Mouse (Mus musculus): ENCODE measurements around the gene Tnfsf15. TPM values are rescaled to one million over a fixed set of nuclear protein-coding genes. Genes with fewer than 3 reads are reported as not detected.

The Tnfsf15 gene
- polyA plus RNA-seq, 1 experiment from 2014 or later, result not detected

GRCm38 (mm10) chr4:63757527-63758154 lies 12.7 kb upstream of the Tnfsf15 start:
- Histone ChIP-seq H3K36me3 (no peaks in the 10 kb centered on the region), H3K4me3 (no peak overlapping the region), H3K27ac (no peak overlapping the region), H3K4me2 (no peak overlapping the region), H3K9me3 (replicated peaks) (no peaks in the 10 kb centered on the region), H3K27me3 (replicated peaks) (no peaks in the 10 kb centered on the region), H3K9ac (no peak overlapping the region), H3K4me1 (no peaks in the 10 kb centered on the region)
- WGBS (ENCODE audit: insufficient replicate concordance), result 49% methylated on average over 6 of the region's 6 CpGs
- no peak for ATAC-seq

- no peaks in the 10 kb centered on the region for H3K4me1 ChIP-seq
- WGBS (ENCODE audit: insufficient replicate concordance), result 42% methylated on average over 2 of the region's 2 CpGs
- H3K4me3 ChIP-seq, result no peak overlapping the region
- no peak overlapping the region for H3K27ac ChIP-seq
- ATAC-seq, result no peak
- H3K9me3 ChIP-seq (replicated peaks), result no peaks in the 10 kb centered on the region
- no peak overlapping the region for H3K4me2 ChIP-seq
- no peaks in the 10 kb centered on the region for H3K36me3 ChIP-seq
- no peak overlapping the region for H3K9ac ChIP-seq
- no peaks in the 10 kb centered on the region for H3K27me3 ChIP-seq (replicated peaks)
Measured at GRCm38 (mm10) chr4:63756072-63756471, 11.2 kb upstream of the Tnfsf15 start.

- Histone ChIP-seq H3K9ac (no peak overlapping the region), H3K36me3 (no peaks in the 10 kb centered on the region), H3K4me1 (no peaks in the 10 kb centered on the region), H3K9me3 (replicated peaks) (no peaks in the 10 kb centered on the region), H3K27me3 (replicated peaks) (no peaks in the 10 kb centered on the region), H3K4me3 (no peak overlapping the region), H3K4me2 (no peak overlapping the region), H3K27ac (no peak overlapping the region)
- no peak for ATAC-seq
- 71% methylated on average over 9 of the region's 9 CpGs for WGBS (ENCODE audit: insufficient replicate concordance)
Measured at GRCm38 (mm10) chr4:63754467-63755020, 9.6 kb upstream of the Tnfsf15 start.

- no peak overlapping the region for H3K27ac ChIP-seq
- no peaks in the 10 kb centered on the region for H3K4me1 ChIP-seq
- H3K9ac ChIP-seq, result no peak overlapping the region
- no peaks in the 10 kb centered on the region for H3K27me3 ChIP-seq (replicated peaks)
- WGBS (ENCODE audit: insufficient replicate concordance), result 55% methylated on average over 2 of the region's 2 CpGs
- no peaks in the 10 kb centered on the region for H3K9me3 ChIP-seq (replicated peaks)
- H3K36me3 ChIP-seq, result no peaks in the 10 kb centered on the region
- no peak overlapping the region for H3K4me2 ChIP-seq
- no peak overlapping the region for H3K4me3 ChIP-seq
- no peak for ATAC-seq
Measured at GRCm38 (mm10) chr4:63753855-63754254, 8.9 kb upstream of the Tnfsf15 start.

GRCm38 (mm10) chr4:63752687-63753523 lies 8.0 kb upstream of the Tnfsf15 start:
- ATAC-seq, result no peak
- no peak overlapping the region for H3K27ac ChIP-seq
- WGBS (ENCODE audit: insufficient replicate concordance), result 50% methylated on average over 16 of the region's 16 CpGs

GRCm38 (mm10) chr4:63748061-63748730 lies 3.3 kb upstream of the Tnfsf15 start:
- 61% methylated on average over 3 of the region's 3 CpGs for WGBS (ENCODE audit: insufficient replicate concordance)
- no peak for ATAC-seq
- Histone ChIP-seq H3K9me3 (replicated peaks) (no peaks in the 10 kb centered on the region), H3K4me2 (no peak overlapping the region), H3K9ac (no peak overlapping the region), H3K36me3 (no peaks in the 10 kb centered on the region), H3K4me3 (no peak overlapping the region), H3K27ac (no peak overlapping the region), H3K4me1 (no peaks in the 10 kb centered on the region), H3K27me3 (replicated peaks) (no peaks in the 10 kb centered on the region)

More at GRCm38 (mm10) chr4:63752687-63753523, 8.0 kb upstream of the Tnfsf15 start:
- H3K36me3 ChIP-seq, result no peaks in the 10 kb centered on the region
- no peaks in the 10 kb centered on the region for H3K4me1 ChIP-seq
- H3K27me3 ChIP-seq (replicated peaks), result no peaks in the 10 kb centered on the region
- H3K9me3 ChIP-seq (replicated peaks), result no peaks in the 10 kb centered on the region
- no peak overlapping the region for H3K9ac ChIP-seq
- H3K4me2 ChIP-seq, result no peak overlapping the region
- H3K4me3 ChIP-seq, result no peak overlapping the region

GRCm38 (mm10) chr4:63745271-63745670 lies 358 bp upstream of the Tnfsf15 start:
- Histone ChIP-seq H3K4me3 (no peak overlapping the region), H3K9ac (no peak overlapping the region), H3K4me1 (no peaks in the 10 kb centered on the region), H3K27ac (no peak overlapping the region), H3K36me3 (no peaks in the 10 kb centered on the region), H3K9me3 (replicated peaks) (no peaks in the 10 kb centered on the region), H3K27me3 (replicated peaks) (no peaks in the 10 kb centered on the region), H3K4me2 (no peak overlapping the region)
- no peak for ATAC-seq
- 31% methylated on average over 6 of the region's 6 CpGs for WGBS (ENCODE audit: insufficient replicate concordance)

- H3K4me1 ChIP-seq, result no peaks in the 10 kb centered on the region
- no peaks in the 10 kb centered on the region for H3K36me3 ChIP-seq
- 30% methylated on average over 1 of the region's 1 CpGs for WGBS (ENCODE audit: insufficient replicate concordance)
- H3K4me2 ChIP-seq, result no peak overlapping the region
- no peaks in the 10 kb centered on the region for H3K27me3 ChIP-seq (replicated peaks)
- no peaks in the 10 kb centered on the region for H3K9me3 ChIP-seq (replicated peaks)
- H3K9ac ChIP-seq, result no peak overlapping the region
- no peak overlapping the region for H3K4me3 ChIP-seq
- peak; percentile 64; the same call in 1 of the 2 replicates for ATAC-seq
- H3K27ac ChIP-seq, result no peak overlapping the region
Measured at GRCm38 (mm10) chr4:63743660-63744059, 1.3 kb downstream of the Tnfsf15 start.

GRCm38 (mm10) chr4:63742763-63743371 lies 2.0 kb downstream of the Tnfsf15 start:
- WGBS (ENCODE audit: insufficient replicate concordance), result 72% methylated on average over 5 of the region's 5 CpGs
- H3K4me1 ChIP-seq, result no peaks in the 10 kb centered on the region
- H3K36me3 ChIP-seq, result no peaks in the 10 kb centered on the region
- no peaks in the 10 kb centered on the region for H3K27me3 ChIP-seq (replicated peaks)
- H3K4me2 ChIP-seq, result no peak overlapping the region
- H3K4me3 ChIP-seq, result no peak overlapping the region
- H3K9me3 ChIP-seq (replicated peaks), result no peaks in the 10 kb centered on the region
- no peak overlapping the region for H3K9ac ChIP-seq
- H3K27ac ChIP-seq, result no peak overlapping the region
- no peak for ATAC-seq

- Histone ChIP-seq H3K27ac (no peak overlapping the region), H3K4me1 (no peaks in the 10 kb centered on the region), H3K27me3 (replicated peaks) (no peaks in the 10 kb centered on the region), H3K36me3 (no peaks in the 10 kb centered on the region), H3K9me3 (replicated peaks) (no peaks in the 10 kb centered on the region), H3K4me2 (no peak overlapping the region), H3K4me3 (no peak overlapping the region), H3K9ac (no peak overlapping the region)
- ATAC-seq, result no peak
- 62% methylated on average over 7 of the region's 7 CpGs for WGBS (ENCODE audit: insufficient replicate concordance)
Measured at GRCm38 (mm10) chr4:63742101-63742500, 2.8 kb downstream of the Tnfsf15 start.

- 67% methylated on average over 4 of the region's 4 CpGs for WGBS (ENCODE audit: insufficient replicate concordance)
- ATAC-seq, result no peak
- Histone ChIP-seq H3K9ac (no peak overlapping the region), H3K4me3 (no peak overlapping the region), H3K4me1 (no peaks in the 10 kb centered on the region), H3K27ac (no peak overlapping the region), H3K4me2 (no peak overlapping the region), H3K36me3 (no peaks in the 10 kb centered on the region), H3K9me3 (replicated peaks) (no peaks in the 10 kb centered on the region), H3K27me3 (replicated peaks) (no peaks in the 10 kb centered on the region)
Measured at GRCm38 (mm10) chr4:63740761-63741160, 4.2 kb downstream of the Tnfsf15 start.
